Mouse (Mus musculus): ENCODE data around the gene Enkd1. TPM values are rescaled to one million over a fixed set of nuclear protein-coding genes. Genes with fewer than 3 reads are reported as not detected.

The Enkd1 gene
- total RNA-seq, 1 experiment, result 20.4 TPM

GRCm38 (mm10) chr8:105698734-105699133 lies 9.3 kb downstream of the Enkd1 start:
- TF ChIP-seq ZNF384 (IDR thresholded peaks at IDR 0.05; ENCODE audit: low read depth, low read length) (no peak), HCFC1 (IDR thresholded peaks at IDR 0.05; ENCODE audit: borderline replicate concordance, insufficient read depth, low read length) (no peak), ZC3H11A (IDR thresholded peaks at IDR 0.05; ENCODE audit: borderline replicate concordance, low read depth, low read length) (no peak), CHD2 (IDR thresholded peaks at IDR 0.05; ENCODE audit: low read depth, low read length) (no peak), MAFK (IDR thresholded peaks at IDR 0.05; ENCODE audit: insufficient read depth, low read depth, low read length) (no peak)
- in situ Hi-C loops (cut with MboI; ENCODE audit: low sequenced_read_pairs in 2 of 2, unreplicated experiment in 2 of 2), result no loop called here
- H3K9me3 ChIP-seq (ENCODE audit: control insufficient read depth, insufficient read depth, low read depth, low read length), result no peaks in the 10 kb centered on the region
- H3K36me3 ChIP-seq (ENCODE audit: control insufficient read depth, insufficient read depth, low read length, poor library complexity, severe bottlenecking), result peaks cover 26% of the 10 kb centered on the region
- H3K9ac ChIP-seq (ENCODE audit: insufficient read depth, low read depth, low read length, poor library complexity, severe bottlenecking), result no peak overlapping the region
- no peak overlapping the region for H3K27ac ChIP-seq (ENCODE audit: insufficient read depth, low read depth, low read length, poor library complexity, severe bottlenecking)
- H3K4me1 ChIP-seq (ENCODE audit: control insufficient read depth in 2 of 2, insufficient read depth in 2 of 2, low read length in 2 of 2, poor library complexity in 1 of 2), result peaks cover 2 to 10% of the 10 kb centered on the region in 2 experiments; a peak in 1 of 4 replicates
- no peak for DNase-seq (ENCODE audit: low read depth, low spot score)
- no peak overlapping the region for H3K4me3 ChIP-seq (ENCODE audit: insufficient read depth in 1 of 2, low read depth in 1 of 2, low read length in 2 of 2, poor library complexity in 1 of 2, severe bottlenecking in 1 of 2)

- H3K9me3 ChIP-seq (ENCODE audit: control insufficient read depth, insufficient read depth, low read depth, low read length), result no peaks in the 10 kb centered on the region
- H3K36me3 ChIP-seq (ENCODE audit: control insufficient read depth, insufficient read depth, low read length, poor library complexity, severe bottlenecking), result peaks cover 14% of the 10 kb centered on the region; the same call in 1 of the 2 replicates
- no peak for DNase-seq (ENCODE audit: low read depth, low spot score)
- H3K4me3 ChIP-seq (ENCODE audit: insufficient read depth in 1 of 2, low read depth in 1 of 2, low read length in 2 of 2, poor library complexity in 1 of 2, severe bottlenecking in 1 of 2), result no peak overlapping the region
- TF ChIP-seq ZC3H11A (IDR thresholded peaks at IDR 0.05; ENCODE audit: borderline replicate concordance, low read depth, low read length) (no peak), CHD2 (IDR thresholded peaks at IDR 0.05; ENCODE audit: low read depth, low read length) (no peak), HCFC1 (IDR thresholded peaks at IDR 0.05; ENCODE audit: borderline replicate concordance, insufficient read depth, low read length) (no peak), ZNF384 (IDR thresholded peaks at IDR 0.05; ENCODE audit: low read depth, low read length) (no peak), MAFK (IDR thresholded peaks at IDR 0.05; ENCODE audit: insufficient read depth, low read depth, low read length) (no peak)
- no peak overlapping the region for H3K27ac ChIP-seq (ENCODE audit: insufficient read depth, low read depth, low read length, poor library complexity, severe bottlenecking)
- in situ Hi-C loops (cut with MboI; ENCODE audit: low sequenced_read_pairs in 2 of 2, unreplicated experiment in 2 of 2), result no loop called here
- H3K9ac ChIP-seq (ENCODE audit: insufficient read depth, low read depth, low read length, poor library complexity, severe bottlenecking), result no peak overlapping the region
- H3K4me1 ChIP-seq (ENCODE audit: control insufficient read depth in 2 of 2, insufficient read depth in 2 of 2, low read length in 2 of 2, poor library complexity in 1 of 2), result peaks cover 2 to 7% of the 10 kb centered on the region in 2 experiments; a peak in 1 of 4 replicates
Observed at GRCm38 (mm10) chr8:105697196-105697780, 10.7 kb downstream of the Enkd1 start.

- H3K4me1 ChIP-seq (ENCODE audit: control insufficient read depth in 2 of 2, insufficient read depth in 2 of 2, low read length in 2 of 2, poor library complexity in 1 of 2), result peaks cover 2 to 4% of the 10 kb centered on the region in 2 experiments; a peak in 1 of 4 replicates
- H3K4me3 ChIP-seq (ENCODE audit: insufficient read depth in 1 of 2, low read depth in 1 of 2, low read length in 2 of 2, poor library complexity in 1 of 2, severe bottlenecking in 1 of 2), result peak overlapping the region in 1 of 2 experiments; percentile 24; a peak in 1 of 4 replicates
- H3K9me3 ChIP-seq (ENCODE audit: control insufficient read depth, insufficient read depth, low read depth, low read length), result no peaks in the 10 kb centered on the region
- in situ Hi-C loops (cut with MboI; ENCODE audit: low sequenced_read_pairs in 2 of 2, unreplicated experiment in 2 of 2), result no loop called here
- DNase-seq (ENCODE audit: low read depth, low spot score), result no peak
- H3K36me3 ChIP-seq (ENCODE audit: control insufficient read depth, insufficient read depth, low read length, poor library complexity, severe bottlenecking), result peaks cover 14% of the 10 kb centered on the region; the same call in 1 of the 2 replicates
- TF ChIP-seq ZNF384 (IDR thresholded peaks at IDR 0.05; ENCODE audit: low read depth, low read length) (no peak), MAFK (IDR thresholded peaks at IDR 0.05; ENCODE audit: insufficient read depth, low read depth, low read length) (no peak), HCFC1 (IDR thresholded peaks at IDR 0.05; ENCODE audit: borderline replicate concordance, insufficient read depth, low read length) (no peak), CHD2 (IDR thresholded peaks at IDR 0.05; ENCODE audit: low read depth, low read length) (no peak), ZC3H11A (IDR thresholded peaks at IDR 0.05; ENCODE audit: borderline replicate concordance, low read depth, low read length) (no peak)
- H3K27ac ChIP-seq (ENCODE audit: insufficient read depth, low read depth, low read length, poor library complexity, severe bottlenecking), result no peak overlapping the region
- H3K9ac ChIP-seq (ENCODE audit: insufficient read depth, low read depth, low read length, poor library complexity, severe bottlenecking), result no peak overlapping the region
Observed at GRCm38 (mm10) chr8:105695080-105695780, 12.8 kb downstream of the Enkd1 start.

GRCm38 (mm10) chr8:105694051-105694799 lies 13.8 kb downstream of the Enkd1 start:
- TF ChIP-seq ZNF384 (IDR thresholded peaks at IDR 0.05; ENCODE audit: low read depth, low read length) (no peak), CHD2 (IDR thresholded peaks at IDR 0.05; ENCODE audit: low read depth, low read length) (no peak), HCFC1 (IDR thresholded peaks at IDR 0.05; ENCODE audit: borderline replicate concordance, insufficient read depth, low read length) (no peak), MAFK (IDR thresholded peaks at IDR 0.05; ENCODE audit: insufficient read depth, low read depth, low read length) (no peak), ZC3H11A (IDR thresholded peaks at IDR 0.05; ENCODE audit: borderline replicate concordance, low read depth, low read length) (no peak)
- H3K27ac ChIP-seq (ENCODE audit: insufficient read depth, low read depth, low read length, poor library complexity, severe bottlenecking), result no peak overlapping the region
- H3K4me1 ChIP-seq (ENCODE audit: control insufficient read depth in 2 of 2, insufficient read depth in 2 of 2, low read length in 2 of 2, poor library complexity in 1 of 2), result peaks cover 0 to 2% of the 10 kb centered on the region in 2 experiments; a peak in 1 of 4 replicates
- H3K9me3 ChIP-seq (ENCODE audit: control insufficient read depth, insufficient read depth, low read depth, low read length), result no peaks in the 10 kb centered on the region
- H3K4me3 ChIP-seq (ENCODE audit: insufficient read depth in 1 of 2, low read depth in 1 of 2, low read length in 2 of 2, poor library complexity in 1 of 2, severe bottlenecking in 1 of 2), result peak overlapping the region; percentile 58 to 67
- in situ Hi-C loops (cut with MboI; ENCODE audit: low sequenced_read_pairs in 2 of 2, unreplicated experiment in 2 of 2), result no loop called here
- no peak for DNase-seq (ENCODE audit: low read depth, low spot score)
- peaks cover 14% of the 10 kb centered on the region; the same call in 1 of the 2 replicates for H3K36me3 ChIP-seq (ENCODE audit: control insufficient read depth, insufficient read depth, low read length, poor library complexity, severe bottlenecking)
- H3K9ac ChIP-seq (ENCODE audit: insufficient read depth, low read depth, low read length, poor library complexity, severe bottlenecking), result no peak overlapping the region
